Mouse (Mus musculus) megakaryocyte, embryonic 14.5 days (primary cell): Measurements from ENCODE around the gene Noc3l.

Experiments used
- FLI1 ChIP-seq: IDR thresholded peaks from 2 replicates; pipeline ENCODE4 v1.6.1; 2012; ENCODE audit warnings: low read length, inconsistent platforms, mixed read lengths
- GATA1 ChIP-seq: IDR thresholded peaks from 3 replicates; pipeline ENCODE4 v1.6.1; 2012; ENCODE audit warnings: mixed read lengths, low read length, inconsistent platforms, borderline replicate concordance

- TF ChIP-seq GATA1 (no peak), FLI1 (no peak)
Measured at GRCm38 (mm10) chr19:38837171-38837641, 18.2 kb upstream of the Noc3l start.
